Mouse (Mus musculus) embryonic facial prominence, embryonic 14.5 days (tissue): ENCODE measurements around the gene Itga3. TPM values are rescaled to one million over a fixed set of nuclear protein-coding genes. Genes with fewer than 3 reads are reported as not detected.
A peak's percentile ranks its signal among the peaks of the same experiment; 100 is the strongest.

Source experiments
- ATAC-seq: fragments of 200-750 bp; cut with Nextera tagmentation; 2 replicates; pipeline ENCODE4 v1.8.0; 2017; ENCODE audit warnings: low read depth, moderate number of reproducible peaks, moderate TSS enrichment
- DNase-seq: peaks from one replicate; pipeline ENCODE4 v3.0.0-alpha.2; 2015; ENCODE audit warnings: low spot score
- H3K27ac ChIP-seq: fragments of 300-500 bp; sonication (generic); replicated peaks from 2 replicates; pipeline ENCODE4 v1.5.1; 2014; ENCODE audit warnings: low read depth, mild to moderate bottlenecking, low read length, moderate library complexity
- H3K27me3 ChIP-seq: fragments of 300-500 bp; sonication (generic); replicated peaks from 2 replicates; pipeline ENCODE4 v1.6.1; 2014; ENCODE audit warnings: low read length; ENCODE audit not compliant: control insufficient read depth, insufficient read depth
- H3K36me3 ChIP-seq: fragments of 300-500 bp; sonication (generic); 2 replicates; pipeline ENCODE4 v1.6.1; 2014; ENCODE audit warnings: low read length, mixed read lengths; ENCODE audit not compliant: control insufficient read depth, insufficient read depth
- H3K4me1 ChIP-seq: fragments of 300-500 bp; sonication (generic); 2 replicates; pipeline ENCODE4 v1.6.1; 2014; ENCODE audit warnings: antibody characterized with exemption, low read length; ENCODE audit not compliant: control insufficient read depth, insufficient read depth
- H3K4me2 ChIP-seq: fragments of 300-500 bp; sonication (generic); 2 replicates; pipeline ENCODE4 v1.6.1; 2014; ENCODE audit warnings: low read depth, mild to moderate bottlenecking, low read length, moderate library complexity, mixed read lengths
- H3K4me3 ChIP-seq: fragments of 300-500 bp; sonication (generic); 2 replicates; pipeline ENCODE4 v1.5.1; 2014; ENCODE audit warnings: low read depth, mild to moderate bottlenecking, low read length
- H3K9ac ChIP-seq: fragments of 300-500 bp; sonication (generic); 2 replicates; pipeline ENCODE4 v1.6.1; 2014; ENCODE audit warnings: low read depth, mild to moderate bottlenecking, low read length, moderate library complexity, mixed read lengths
- H3K9me3 ChIP-seq: fragments of 300-500 bp; sonication (generic); 2 replicates; pipeline ENCODE4 v1.6.1; 2016; ENCODE audit warnings: low read length; ENCODE audit not compliant: control insufficient read depth
- WGBS: fragments of 180-500 bp; shearing (Covaris S2); extraction: QIAGEN DNeasy Blood & Tissue Kit; methylation state at CpG from one replicate; pipeline ENCODE4 v1.1.7; 2014; 5-methylcytosine and 5-hydroxymethylcytosine counted together
- polyA plus RNA-seq: library from polyadenylated mRNA; unstranded; fragments of >200 nt; fragmentation: Nextera tagmentation; extraction: Ambion mirVana; gene quantifications from 2 replicates; pipeline ENCODE4 v1.2.1, GENCODE M21; 2014

The Itga3 gene
- polyA plus RNA-seq, 1 experiment from 2014 or later: 8.3 TPM

- Histone ChIP-seq H3K27me3 (0 out of 2 replicates have a peak, but pooled peaks cover 13% of the 10 kb centered on the region), H3K9me3 (no peaks in the 10 kb centered on the region), H3K4me3 (no peak overlapping the region), H3K9ac (no peak overlapping the region), H3K27ac (peak overlapping the region; percentile 57), H3K4me1 (peaks cover 13% of the 10 kb centered on the region), H3K4me2 (no peak overlapping the region), H3K36me3 (0 out of 2 replicates have a peak, but pooled peaks cover 4% of the 10 kb centered on the region)
- 64% methylated on average over 7 of the region's 8 CpGs for WGBS
- ATAC-seq: peak; percentile 53; the same call in 1 of the 2 replicates
- DNase-seq: peak; percentile 51
Observed at GRCm38 (mm10) chr11:95070140-95071107, 6.2 kb downstream of the Itga3 start.

GRCm38 (mm10) chr11:95069226-95069957, 7.2 kb downstream of the Itga3 start:
- Histone ChIP-seq H3K4me2 (no peak overlapping the region), H3K4me3 (no peak overlapping the region), H3K4me1 (peaks cover 13% of the 10 kb centered on the region), H3K27me3 (0 out of 2 replicates have a peak, but pooled peaks cover 4% of the 10 kb centered on the region), H3K27ac (0 out of 2 replicates have a peak overlapping the region, but pooled peaks have one; percentile 28), H3K36me3 (0 out of 2 replicates have a peak, but pooled peaks cover 4% of the 10 kb centered on the region), H3K9me3 (no peaks in the 10 kb centered on the region), H3K9ac (no peak overlapping the region)
- ATAC-seq (no peak), DNase-seq (no peak)
- 78% methylated on average over 10 of the region's 10 CpGs for WGBS

DNA sequence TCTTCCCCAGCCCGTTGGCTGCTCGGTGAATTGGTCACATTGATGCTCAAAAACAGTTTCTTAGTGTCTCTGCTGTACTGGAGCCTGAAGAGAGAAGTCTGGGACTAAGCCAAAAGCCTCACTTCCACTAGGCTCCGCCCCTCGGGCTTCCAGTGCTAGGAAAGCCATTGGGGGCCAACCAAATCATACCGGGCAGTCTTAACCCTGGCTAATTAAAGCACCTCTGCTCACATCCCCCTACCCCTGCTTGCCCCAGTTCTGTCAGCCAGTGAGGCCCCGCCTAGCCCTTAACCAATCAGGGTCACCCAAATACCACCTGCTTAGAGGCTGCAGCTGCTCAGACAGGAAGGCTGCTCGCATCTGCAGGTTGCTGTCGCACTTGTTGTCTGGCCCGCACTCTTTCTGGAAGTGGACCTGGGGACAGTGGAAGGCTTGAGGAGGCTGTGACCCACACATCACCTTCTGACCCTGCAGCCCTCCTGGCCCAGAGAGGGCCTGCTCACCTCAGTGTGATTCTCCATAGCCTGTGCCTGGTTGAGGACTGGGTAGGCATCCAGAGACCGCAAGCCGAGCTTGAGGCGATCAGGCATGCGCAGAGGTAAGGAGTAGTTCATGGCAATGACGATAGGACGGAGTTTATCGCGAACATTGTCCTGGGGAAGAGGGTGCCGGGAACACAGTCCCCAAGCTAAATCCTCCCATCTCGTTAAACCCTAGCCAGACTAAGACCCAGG, 19.7 kb downstream of the Itga3 start:
- DNase-seq (no peak), ATAC-seq (peak; percentile 33; the same call in 1 of the 2 replicates)
- Histone ChIP-seq H3K36me3 (no peaks in the 10 kb centered on the region), H3K9me3 (no peaks in the 10 kb centered on the region), H3K4me3 (no peak overlapping the region), H3K27ac (no peak overlapping the region), H3K27me3 (no peaks in the 10 kb centered on the region), H3K4me2 (no peak overlapping the region), H3K9ac (no peak overlapping the region), H3K4me1 (no peaks in the 10 kb centered on the region)
- WGBS: 25% methylated on average over 18 of the region's 19 CpGs

GRCm38 (mm10) chr11:95053062-95053461, 23.5 kb downstream of the Itga3 start:
- 86% methylated on average over 9 of the region's 9 CpGs for WGBS
- Histone ChIP-seq H3K36me3 (no peaks in the 10 kb centered on the region), H3K27me3 (no peaks in the 10 kb centered on the region), H3K4me3 (no peak overlapping the region), H3K27ac (no peak overlapping the region), H3K9me3 (no peaks in the 10 kb centered on the region), H3K9ac (no peak overlapping the region), H3K4me1 (no peaks in the 10 kb centered on the region), H3K4me2 (no peak overlapping the region)
- DNase-seq: no peak
- ATAC-seq: no peak

DNA sequence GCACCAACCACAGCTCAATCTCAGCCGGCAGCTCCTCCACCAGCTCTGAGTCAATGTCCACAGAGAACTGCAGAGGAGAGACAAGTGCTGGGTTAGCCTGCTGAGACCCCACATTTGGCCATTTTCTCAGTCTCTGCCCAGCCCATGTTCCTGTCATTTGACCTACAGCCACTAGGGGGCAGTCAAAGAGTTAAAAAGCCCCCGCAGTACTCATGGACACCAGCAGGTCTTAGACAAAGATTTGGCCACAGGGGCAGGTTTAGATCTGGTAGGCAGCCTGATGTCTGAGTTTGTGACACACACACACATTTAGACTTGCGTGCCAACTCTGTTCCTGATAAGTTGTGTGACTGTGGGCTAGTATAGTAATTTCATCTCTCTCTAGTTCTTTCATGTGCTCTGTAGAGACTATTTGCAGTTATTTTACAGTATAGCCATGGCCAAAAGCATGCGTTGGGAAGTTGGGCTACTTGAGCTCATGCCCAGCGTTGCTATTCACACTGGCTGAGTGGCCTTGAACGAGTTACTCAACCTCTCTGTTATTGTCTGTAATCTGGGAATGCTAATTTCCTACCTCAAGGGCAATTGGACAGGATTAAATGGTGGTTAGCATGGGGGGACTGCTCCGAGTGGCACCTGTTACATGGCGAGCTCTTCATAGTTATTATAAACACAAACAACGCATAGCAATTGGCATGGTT, 29.5 kb downstream of the Itga3 start:
- DNase-seq: peak; percentile 82
- no peak overlapping the region for H3K4me2 ChIP-seq
- no peak overlapping the region for H3K27ac ChIP-seq
- no peaks in the 10 kb centered on the region for H3K9me3 ChIP-seq
- no peaks in the 10 kb centered on the region for H3K27me3 ChIP-seq
- H3K4me3 ChIP-seq: no peak overlapping the region
- WGBS: 57% methylated on average over 9 of the region's 9 CpGs
- ATAC-seq: no peak
- H3K4me1 ChIP-seq: no peaks in the 10 kb centered on the region
- H3K36me3 ChIP-seq: no peaks in the 10 kb centered on the region
- H3K9ac ChIP-seq: no peak overlapping the region

DNA sequence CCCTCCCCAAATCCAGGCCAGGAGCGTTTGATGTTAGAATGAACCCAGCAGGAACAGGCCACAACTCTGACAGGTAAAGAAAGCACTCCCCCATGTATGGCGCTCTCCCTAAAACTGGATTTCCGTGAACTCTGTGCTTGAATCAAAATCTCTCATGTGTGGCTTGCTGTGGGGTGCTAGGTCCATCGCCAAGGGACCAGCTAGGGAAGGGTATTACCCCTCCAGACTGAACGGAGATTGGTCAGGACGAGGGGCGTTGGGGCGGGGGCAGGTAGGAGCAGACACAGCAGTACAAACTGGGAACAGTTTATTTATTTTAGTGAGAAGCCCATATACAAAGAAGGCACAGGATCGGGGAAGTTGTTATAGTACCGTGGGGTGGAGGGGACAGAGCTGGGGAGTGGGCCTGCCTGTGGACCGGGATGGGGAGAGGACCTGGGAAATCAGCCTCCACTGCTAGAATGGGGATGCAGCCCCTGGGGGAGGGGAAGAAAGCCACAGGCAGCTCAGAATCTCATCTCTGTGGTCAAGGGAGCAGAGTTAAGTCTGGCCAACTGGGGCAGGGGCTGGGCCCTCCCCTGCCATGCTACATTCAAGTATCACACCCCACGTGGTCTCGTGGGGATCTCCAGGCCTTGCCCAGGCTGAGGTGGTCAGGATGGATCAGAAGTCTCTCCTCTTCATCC, 32.3 kb downstream of the Itga3 start:
- Histone ChIP-seq H3K27ac (no peak overlapping the region), H3K27me3 (no peaks in the 10 kb centered on the region), H3K9ac (0 out of 2 replicates have a peak overlapping the region, but pooled peaks have one; percentile 0), H3K4me1 (0 out of 2 replicates have a peak, but pooled peaks cover 5% of the 10 kb centered on the region), H3K4me3 (no peak overlapping the region), H3K36me3 (no peaks in the 10 kb centered on the region), H3K4me2 (no peak overlapping the region), H3K9me3 (no peaks in the 10 kb centered on the region)
- DNase-seq (no peak), ATAC-seq (no peak)
- WGBS: 56% methylated on average over 12 of the region's 13 CpGs

DNA sequence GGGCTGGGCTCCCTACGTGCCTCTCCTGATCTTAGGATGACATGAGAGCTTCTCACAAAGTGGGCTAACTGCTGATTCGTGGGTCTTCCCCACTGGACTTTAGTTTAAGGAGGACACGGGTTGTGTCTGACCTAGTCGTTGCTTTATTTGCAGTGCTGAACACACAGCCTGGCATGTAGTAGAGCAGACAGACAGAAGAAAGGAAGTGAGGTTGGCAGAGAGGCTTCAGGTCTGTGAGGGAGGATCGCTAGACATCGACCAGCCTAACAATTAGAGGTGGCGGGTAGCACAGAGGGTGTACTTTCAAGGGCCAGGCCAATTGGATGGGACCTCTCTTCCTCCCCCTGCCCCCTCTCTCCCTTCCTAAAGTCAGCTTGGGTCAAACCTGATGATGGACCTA, 33.0 kb downstream of the Itga3 start:
- Histone ChIP-seq H3K9me3 (no peaks in the 10 kb centered on the region), H3K27me3 (no peaks in the 10 kb centered on the region), H3K4me1 (0 out of 2 replicates have a peak, but pooled peaks cover 5% of the 10 kb centered on the region), H3K4me3 (no peak overlapping the region), H3K27ac (no peak overlapping the region), H3K4me2 (no peak overlapping the region), H3K36me3 (0 out of 2 replicates have a peak, but pooled peaks cover 7% of the 10 kb centered on the region), H3K9ac (no peak overlapping the region)
- 53% methylated on average over 7 of the region's 7 CpGs for WGBS
- no peak for ATAC-seq
- no peak for DNase-seq
